Mouse (Mus musculus) megakaryocyte, adult 5-6 weeks (primary cell): ENCODE results near the gene Sorl1. TPM values are rescaled to one million over a fixed set of nuclear protein-coding genes. Genes with fewer than 3 reads are reported as not detected.

Source experiments
- ATAC-seq: 2 replicates; pipeline ENCODE4 v1.8.0; 2016; ENCODE audit warnings: mild to moderate bottlenecking, inconsistent platforms; ENCODE audit not compliant: poor library complexity, severe bottlenecking
- total RNA-seq, 2 experiments: library from RNA; stranded (forward) in 1 of 2; stranded (reverse) in 1 of 2; fragments of 153-499, 151-499 nt in 1 of 2; fragments of 221-1000, 200-1000 nt in 1 of 2; gene quantifications; 2 replicates each; pipeline versions ENCODE4 v1.2.3 to v1.2.4; 2015 to 2017

Sorl1 gene
- total RNA-seq, 2 experiments from 2014 or later, result 108 to 123 TPM

- ATAC-seq, result no peak
Measured at GRCm38 (mm10) chr9:41934848-41935372, 189.2 kb downstream of the Sorl1 start.

GRCm38 (mm10) chr9:41929986-41930385 lies 194.1 kb downstream of the Sorl1 start:
- no peak for ATAC-seq

- ATAC-seq, result no peak
Measured at GRCm38 (mm10) chr9:41925721-41926120, 198.4 kb downstream of the Sorl1 start.

DNA sequence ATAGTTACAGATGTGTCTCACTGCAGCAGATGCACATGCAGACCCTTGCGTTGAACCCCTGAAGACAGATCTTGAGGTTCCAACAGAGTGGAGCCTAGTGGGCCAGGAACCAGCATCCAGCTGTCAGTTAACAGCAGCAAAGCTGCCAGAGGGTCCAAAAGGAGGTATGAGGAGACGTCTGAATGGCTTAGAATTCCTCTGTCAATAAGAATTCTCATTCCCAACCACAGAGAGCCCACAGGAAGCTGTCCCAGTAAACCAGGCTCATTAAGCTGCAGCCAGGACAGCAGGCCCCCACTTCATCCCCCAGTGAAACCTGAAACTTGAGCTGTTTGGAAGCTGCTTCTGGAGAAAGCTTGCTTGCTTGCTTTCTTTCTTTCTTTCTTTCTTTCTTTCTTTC lies 200.0 kb downstream of the Sorl1 start:
- no peak for ATAC-seq

- no peak for ATAC-seq
Measured at GRCm38 (mm10) chr9:41922416-41922815, 201.7 kb downstream of the Sorl1 start.

GRCm38 (mm10) chr9:41918657-41919380 lies 205.3 kb downstream of the Sorl1 start:
- ATAC-seq, result no peak

DNA sequence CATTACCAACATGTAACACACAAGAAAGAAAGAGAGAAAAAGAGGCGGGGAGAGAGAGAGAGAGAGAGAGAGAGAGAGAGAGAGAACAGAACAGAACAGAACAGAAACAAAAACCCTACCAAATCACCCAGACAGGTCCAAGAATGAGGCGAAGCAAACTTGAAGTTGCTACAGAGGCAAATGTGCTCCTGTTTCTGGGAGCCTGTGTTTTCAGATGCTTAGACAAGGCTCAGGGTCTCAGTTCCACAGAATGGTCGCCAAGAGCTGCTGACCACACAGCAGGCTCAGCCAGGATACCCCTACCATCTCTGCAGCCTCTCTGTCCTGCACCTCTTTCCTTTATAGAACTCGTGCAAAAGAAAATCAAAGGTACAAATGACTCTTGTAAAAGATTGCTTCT lies 205.9 kb downstream of the Sorl1 start:
- ATAC-seq, result no peak

DNA sequence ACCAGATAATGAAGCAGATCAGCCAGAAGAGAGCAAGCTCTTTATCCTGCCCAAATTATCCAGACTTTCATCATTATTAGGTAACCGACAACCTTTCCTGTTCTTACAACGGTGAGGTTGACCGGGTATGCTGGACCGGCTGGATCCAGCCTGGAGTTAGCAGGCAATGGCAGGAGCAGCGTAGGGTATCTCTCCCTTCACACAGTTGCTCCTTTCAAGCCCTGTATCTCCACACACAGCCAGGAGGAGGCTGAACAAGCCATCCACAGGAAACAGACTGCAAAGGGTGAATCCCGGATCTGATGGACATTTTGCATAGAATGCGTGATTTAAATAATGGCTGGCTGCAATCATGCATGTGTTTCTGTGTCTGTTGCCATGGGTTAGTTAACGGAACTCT lies 208.5 kb downstream of the Sorl1 start:
- ATAC-seq, result no peak

Other genes starting within 250 kb of the Sorl1 start
- 25.7 and 27.8 TPM in 2 replicates for gene Sc5d, start 140.0 kb upstream of the Sorl1 start, total RNA-seq (2015)
- gene Sc5d, start 140.0 kb upstream of the Sorl1 start, total RNA-seq (2017), result 41.6 and 58.6 TPM in 2 replicates